Mouse (Mus musculus) lung, postnatal 25 days (tissue): ENCODE data around the gene Hist1h2bk.

ENCODE experiments used
- DNase-seq: peaks from one replicate; pipeline ENCODE4 v3.0.0; 2022; ENCODE audit warnings: low spot score

Gene Hist1h2bk

GRCm38 (mm10) chr13:22014411-22014845 lies 21.2 kb upstream of the Hist1h2bk start:
- DNase-seq: no peak

GRCm38 (mm10) chr13:22015479-22016450 lies 19.9 kb upstream of the Hist1h2bk start:
- DNase-seq: peak; percentile 78

- no peak for DNase-seq
Measured at GRCm38 (mm10) chr13:22019934-22020835, 15.5 kb upstream of the Hist1h2bk start.

GRCm38 (mm10) chr13:22020901-22021339 lies 14.8 kb upstream of the Hist1h2bk start:
- peak; percentile 72 for DNase-seq

- no peak for DNase-seq
Measured at GRCm38 (mm10) chr13:22021581-22021980, 14.1 kb upstream of the Hist1h2bk start.

GRCm38 (mm10) chr13:22022241-22022640 lies 13.4 kb upstream of the Hist1h2bk start:
- DNase-seq: peak; percentile 83

GRCm38 (mm10) chr13:22026058-22027031 lies 9.3 kb upstream of the Hist1h2bk start:
- peak; percentile 84 for DNase-seq

GRCm38 (mm10) chr13:22028673-22029460 lies 6.8 kb upstream of the Hist1h2bk start:
- DNase-seq: peak; percentile 95

GRCm38 (mm10) chr13:22029928-22030327 lies 5.7 kb upstream of the Hist1h2bk start:
- DNase-seq: no peak

- DNase-seq: peak; percentile 40
Measured at GRCm38 (mm10) chr13:22030493-22030892, 5.2 kb upstream of the Hist1h2bk start.

- no peak for DNase-seq
Measured at GRCm38 (mm10) chr13:22033741-22034442, 1.8 kb upstream of the Hist1h2bk start.

GRCm38 (mm10) chr13:22034443-22035266 lies 1.0 kb upstream of the Hist1h2bk start:
- DNase-seq: no peak

GRCm38 (mm10) chr13:22036149-22036956 lies 683 bp downstream of the Hist1h2bk start:
- no peak for DNase-seq

- no peak for DNase-seq
Measured at GRCm38 (mm10) chr13:22036986-22037385, 1.3 kb downstream of the Hist1h2bk start.

GRCm38 (mm10) chr13:22037415-22037814 lies 1.7 kb downstream of the Hist1h2bk start:
- no peak for DNase-seq

- DNase-seq: no peak
Measured at GRCm38 (mm10) chr13:22039364-22039763, 3.7 kb downstream of the Hist1h2bk start.

GRCm38 (mm10) chr13:22039951-22040463 lies 4.3 kb downstream of the Hist1h2bk start:
- no peak for DNase-seq
